Mouse (Mus musculus): ENCODE measurements around the gene Fbxo8.

DNA sequence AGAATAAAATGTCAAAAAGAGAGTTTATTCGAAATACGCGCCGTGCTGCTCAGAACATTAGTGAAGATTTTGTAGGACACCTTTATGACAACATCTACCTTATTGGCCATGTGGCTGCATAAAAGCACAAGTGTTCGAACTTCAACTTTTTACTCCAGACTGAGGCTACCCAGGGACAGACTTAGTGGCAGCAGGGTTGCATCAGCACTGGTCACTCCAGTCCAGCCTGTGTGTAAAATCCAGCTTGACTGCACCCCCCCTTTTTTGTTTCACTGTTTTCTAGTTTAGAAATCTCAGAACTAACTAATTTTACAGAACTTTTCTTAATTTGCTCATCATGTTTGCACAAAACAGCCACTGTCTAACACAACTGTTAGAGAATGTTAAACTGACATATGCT is 40.6 kb downstream of the Fbxo8 start:
- TF ChIP-seq POLR2A (IDR thresholded peaks at IDR 0.05; ENCODE audit: extremely low read depth, insufficient read depth, low read length) (no peak), CTCF (IDR thresholded peaks at IDR 0.05; ENCODE audit: extremely low read depth, insufficient read depth, low read length) (no peak)

All from cortical plate, adult 2 months (tissue).